Mouse (Mus musculus): Measurements from ENCODE around the gene Rd3. TPM values are rescaled to one million over a fixed set of nuclear protein-coding genes. Genes with fewer than 3 reads are reported as not detected.

Gene Rd3
- total RNA-seq (2021) (under 1 TPM; 0.14 to 0.38 TPM), polyA plus RNA-seq (2012; rRNA removed) (0.42 and 0.48 TPM in 2 replicates)
- long read RNA-seq = 0 reads

DNA sequence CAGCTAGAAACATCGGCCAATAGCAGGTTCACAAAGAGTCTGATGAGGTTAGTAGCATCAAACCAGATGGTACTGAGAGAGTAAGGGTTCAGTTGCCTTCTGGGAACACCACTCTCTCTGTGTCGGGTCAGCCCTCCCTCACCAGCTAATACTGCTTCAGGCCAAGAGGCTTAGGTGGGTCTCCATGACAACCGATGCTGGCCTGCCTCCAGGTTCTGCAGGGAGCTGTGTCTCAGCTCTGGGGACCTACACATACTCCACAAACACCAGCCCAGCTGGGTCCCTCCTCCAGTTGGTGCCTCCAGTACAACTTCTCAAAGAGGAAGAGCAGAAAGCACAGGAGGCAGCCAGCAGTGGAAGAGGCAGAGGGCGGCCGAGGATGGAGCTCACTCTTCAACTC lies at the start of gene Rd3:
TSS of gene Rd3 (plus strand) at position 184 of the 400 bp plus-strand sequence.
- DNase-seq = peak; percentile 48

DNA sequence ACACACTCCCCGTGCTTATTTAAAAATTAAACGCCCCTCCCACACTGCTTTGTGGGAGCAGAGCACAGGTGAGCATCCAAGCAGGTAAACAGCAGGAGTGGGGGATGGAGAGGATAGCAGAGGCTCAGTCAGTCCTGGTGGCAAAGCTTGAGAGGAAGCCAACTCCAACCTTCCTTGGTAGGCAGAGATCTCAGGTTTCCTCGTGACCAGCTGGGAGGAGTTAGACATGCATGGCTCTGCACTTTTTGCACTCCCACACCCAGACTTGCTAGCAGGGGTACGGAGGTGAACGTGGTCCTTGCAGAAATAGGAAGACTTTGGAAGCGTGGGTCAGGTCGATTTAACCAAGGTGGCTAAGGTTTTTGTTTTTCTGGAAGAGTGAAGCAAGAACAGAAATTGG lies 48.8 kb upstream of the Rd3 start:
- DNase-seq = no peak

GRCm38 (mm10) chr1:191929065-191929464 lies 48.1 kb upstream of the Rd3 start:
- DNase-seq = no peak

- no peak for DNase-seq
These were observed 47.2 kb upstream of the Rd3 start for GRCm38 (mm10) chr1:191929897-191930524.

- DNase-seq = no peak
These were observed 46.6 kb upstream of the Rd3 start for GRCm38 (mm10) chr1:191930525-191931105.

- DNase-seq = no peak
These were observed 44.7 kb upstream of the Rd3 start for GRCm38 (mm10) chr1:191932286-191932985.

- DNase-seq = no peak
These were observed 44.1 kb upstream of the Rd3 start for GRCm38 (mm10) chr1:191932986-191933632.

GRCm38 (mm10) chr1:191943638-191944037 lies 33.5 kb upstream of the Rd3 start:
- no peak for DNase-seq

DNA sequence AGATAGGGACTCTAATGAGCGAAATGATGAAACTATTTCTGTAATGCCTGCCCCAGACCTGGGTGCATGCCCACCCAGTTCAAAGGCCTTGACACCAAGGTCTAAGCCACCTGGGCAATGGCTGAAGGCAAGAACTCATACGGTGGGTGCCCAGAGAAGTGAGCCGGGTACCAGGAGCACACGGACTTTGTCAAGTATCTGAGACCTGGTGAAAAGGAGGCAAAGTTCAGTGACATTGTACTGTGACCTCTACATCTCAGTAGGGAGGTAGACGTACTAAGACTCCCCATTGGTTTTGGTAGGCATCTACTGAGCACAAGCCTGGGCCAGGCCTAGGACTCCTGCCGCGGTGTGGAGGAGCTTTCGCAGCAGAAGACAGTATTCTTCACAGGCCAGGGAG lies 31.8 kb upstream of the Rd3 start:
- no peak for DNase-seq

- DNase-seq = no peak
These were observed 31.4 kb upstream of the Rd3 start for GRCm38 (mm10) chr1:191945756-191946155.

GRCm38 (mm10) chr1:191946261-191946660 lies 30.9 kb upstream of the Rd3 start:
- no peak for DNase-seq

GRCm38 (mm10) chr1:191946835-191947234 lies 30.3 kb upstream of the Rd3 start:
- no peak for DNase-seq

- DNase-seq = no peak
These were observed 29.4 kb upstream of the Rd3 start for GRCm38 (mm10) chr1:191947796-191948195.

DNA sequence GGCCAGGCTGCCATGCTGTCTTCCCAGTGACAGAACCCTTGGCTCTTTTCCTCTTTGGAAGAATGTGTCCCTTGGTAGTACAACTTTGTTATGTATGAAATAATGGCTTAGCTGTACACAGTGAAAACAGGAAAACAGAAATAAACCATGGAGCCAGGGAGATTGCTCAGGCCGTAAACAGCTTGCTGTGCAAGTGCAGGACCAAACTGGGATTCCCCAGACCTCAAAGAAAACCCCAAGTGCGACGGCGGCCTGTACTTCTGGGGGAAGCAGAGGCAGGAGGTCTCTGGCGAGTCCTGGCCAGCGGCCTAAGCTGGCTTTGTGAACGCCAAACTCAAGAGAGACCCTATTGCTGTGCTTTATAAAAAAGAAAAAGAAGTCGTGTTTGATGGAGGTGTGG lies 28.6 kb upstream of the Rd3 start:
- DNase-seq = no peak

GRCm38 (mm10) chr1:191950611-191951010 lies 26.6 kb upstream of the Rd3 start:
- no peak for DNase-seq

GRCm38 (mm10) chr1:191952733-191953335 lies 24.3 kb upstream of the Rd3 start:
- DNase-seq = no peak

DNA sequence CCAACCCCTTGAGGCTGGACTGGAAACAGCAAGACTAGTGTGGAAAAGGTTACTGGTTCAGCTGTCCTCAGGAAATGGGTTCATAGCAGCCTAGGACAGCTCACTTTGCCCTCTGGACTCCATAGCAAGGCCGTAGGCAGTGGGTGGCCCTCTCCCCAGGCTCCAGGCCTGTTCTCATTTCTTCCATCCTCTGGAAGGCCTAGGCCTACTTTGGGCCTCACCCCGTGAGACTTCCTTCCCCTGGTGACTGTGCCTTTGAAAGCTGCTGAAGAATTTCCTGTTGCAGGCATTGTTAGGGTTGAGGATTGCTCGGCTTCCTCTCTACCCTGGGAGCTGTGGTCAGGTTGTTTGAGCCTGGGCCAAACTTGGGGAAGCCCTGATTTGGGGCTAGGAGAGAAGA lies 22.1 kb upstream of the Rd3 start:
- peak; percentile 36 for DNase-seq

GRCm38 (mm10) chr1:191956261-191956660 lies 20.9 kb upstream of the Rd3 start:
- peak; percentile 28 for DNase-seq

DNA sequence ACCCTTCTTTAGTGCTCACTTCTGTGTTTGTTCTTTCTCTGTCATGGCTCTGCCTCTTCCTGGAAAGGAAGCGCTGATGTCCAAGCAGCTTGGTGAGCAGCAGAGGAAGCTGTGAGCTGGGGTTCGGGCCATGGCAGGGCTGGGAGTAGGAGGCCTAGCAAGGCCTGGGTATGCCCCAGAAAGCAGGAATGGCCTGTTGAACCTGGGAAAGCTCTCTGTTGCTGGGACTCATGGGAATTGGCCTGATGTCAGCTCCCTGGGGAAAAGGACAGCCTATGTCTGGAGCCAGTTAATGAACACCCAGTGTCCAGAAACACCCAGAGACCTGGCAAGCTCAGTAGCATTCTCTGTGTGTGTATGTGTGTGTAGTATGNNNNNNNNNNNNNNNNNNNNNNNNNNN lies 20.3 kb upstream of the Rd3 start:
- peak; percentile 29 for DNase-seq

DNA sequence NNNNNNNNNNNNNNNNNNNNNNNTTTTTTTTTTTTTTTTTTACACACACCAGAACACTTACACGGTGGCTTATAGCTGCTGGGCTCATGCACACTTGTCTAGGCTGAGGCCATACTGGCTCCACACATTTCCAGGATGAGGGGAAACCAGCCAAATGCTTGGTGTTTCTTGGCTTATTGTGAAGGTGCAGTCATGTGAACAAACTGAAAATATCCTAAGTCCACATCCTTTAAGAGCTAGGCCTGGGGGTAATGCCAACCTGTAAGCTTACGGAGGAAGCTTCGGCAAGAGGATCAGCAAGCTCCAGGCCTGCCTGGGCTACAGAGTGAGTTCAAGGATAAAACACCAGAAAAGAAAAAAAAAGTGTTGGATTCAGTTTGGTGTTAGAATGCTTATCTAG lies 19.8 kb upstream of the Rd3 start:
- no peak for DNase-seq

DNA sequence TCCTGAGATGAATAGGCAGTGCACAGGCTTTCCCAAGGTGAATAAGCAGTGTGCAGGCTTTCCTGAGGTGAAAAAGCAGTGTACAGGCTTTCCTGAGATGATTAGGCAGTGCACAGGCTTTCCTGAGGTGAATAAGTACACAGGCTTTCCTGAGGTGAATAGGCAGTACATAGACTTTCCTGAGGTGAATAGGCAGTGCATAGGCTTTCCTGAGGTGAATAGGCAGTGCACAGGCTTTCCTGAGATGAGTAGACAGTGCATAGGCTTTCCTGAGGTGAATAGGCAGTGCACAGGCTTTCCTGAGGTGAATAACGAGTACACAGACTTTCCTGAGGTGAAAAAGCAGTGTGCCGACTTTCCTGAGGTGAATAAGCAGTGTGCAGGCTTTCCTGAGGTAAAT lies 16.2 kb upstream of the Rd3 start:
- DNase-seq = no peak

- DNase-seq = peak; percentile 25
These were observed 13.8 kb upstream of the Rd3 start for GRCm38 (mm10) chr1:191963413-191963812.
